In the genomic region with DNA sequence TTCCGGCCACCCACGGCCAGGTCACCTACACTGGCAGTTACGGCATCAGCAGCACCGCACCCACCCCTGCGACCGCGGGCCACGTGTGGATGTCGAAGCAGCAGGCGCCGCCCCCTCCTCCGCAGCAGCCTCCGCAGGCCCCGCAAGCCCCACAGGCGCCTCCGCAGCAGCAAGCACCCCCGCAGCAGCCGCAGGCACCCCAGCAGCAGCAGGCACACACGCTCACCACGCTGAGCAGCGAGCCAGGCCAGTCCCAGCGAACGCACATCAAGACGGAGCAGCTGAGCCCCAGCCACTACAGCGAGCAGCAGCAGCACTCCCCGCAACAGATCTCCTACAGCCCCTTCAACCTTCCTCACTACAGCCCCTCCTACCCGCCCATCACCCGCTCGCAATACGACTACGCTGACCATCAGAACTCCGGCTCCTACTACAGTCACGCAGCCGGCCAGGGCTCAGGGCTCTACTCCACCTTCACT, we compare ENCODE assay signal across 9 mouse cellular contexts. TPM values are rescaled to one million over a fixed set of nuclear protein-coding genes. Genes with fewer than 3 reads are reported as not detected.
A peak's percentile ranks its signal among the peaks of the same experiment; 100 is the strongest.
DNase-seq lines count a peak whose midpoint lies in the region; ATAC-seq and TF ChIP-seq lines count a peak whose summit lies in the region.
"Had no signal": no experiment of that assay in that cellular context is flagged by ENCODE, and none has a peak within 500 bp of the region (broad histone marks: within the 10 kb centered on the region; RNA-seq: fewer than 3 reads in every experiment).

No protein-coding gene starts in this region.

- 2% methylated on average over 32 of the region's 34 CpGs for WGBS in heart, embryonic 11.5 days (ENCODE audit: insufficient replicate concordance)
- WGBS in forebrain, embryonic 14.5 days = under 1% methylated on average over 34 of the region's 34 CpGs

- peak overlapping the region; percentile 56 for H3K9ac ChIP-seq in heart, embryonic 11.5 days (ENCODE audit: low read depth, low read length)
- no peak overlapping the region for H3K9ac ChIP-seq in ES-E14 (ENCODE audit: insufficient read depth, low read depth, low read length, poor library complexity, severe bottlenecking)
- H3K9ac ChIP-seq in forebrain, embryonic 14.5 days (ENCODE audit: low read length) = peak overlapping the region; percentile 76

- H3K79me2 ChIP-seq in myocyte (ENCODE audit: control insufficient read depth, insufficient read depth) = peaks cover 38% of the 10 kb centered on the region

- in situ Hi-C loops in ES-E14 (cut with MboI; ENCODE audit: low sequenced_read_pairs in 2 of 2, unreplicated experiment in 2 of 2) = loop anchor here (25.0 kb wide), 1 partner anchor 377 kb away; no protein-coding TSS in a partner anchor

- peaks cover 46% of the 10 kb centered on the region for H3K27me3 ChIP-seq in heart, embryonic 11.5 days (ENCODE audit: control insufficient read depth, insufficient read depth, low read length)
- no peaks in the 10 kb centered on the region for H3K27me3 ChIP-seq in forebrain, embryonic 14.5 days (replicated peaks; ENCODE audit: control insufficient read depth, insufficient read depth, low read length)
- no peaks in the 10 kb centered on the region for H3K27me3 ChIP-seq in myocyte (ENCODE audit: control insufficient read depth, insufficient read depth, insufficient read length)
- H3K27me3 ChIP-seq: Patski had no signal

- peaks cover 10% of the 10 kb centered on the region; the same call in 1 of the 2 replicates for H3K4me1 ChIP-seq in heart, embryonic 11.5 days (ENCODE audit: control insufficient read depth, insufficient read depth, low read length)
- H3K4me1 ChIP-seq in ES-E14 (ENCODE audit: control insufficient read depth in 2 of 2, insufficient read depth in 2 of 2, low read length in 2 of 2, poor library complexity in 1 of 2) = peaks cover 0 to 8% of the 10 kb centered on the region in 2 experiments; a peak in 1 of 4 replicates
- peaks cover 26% of the 10 kb centered on the region for H3K4me1 ChIP-seq in forebrain, embryonic 14.5 days (ENCODE audit: control insufficient read depth, insufficient read depth, low read length)

- H3K36me3 ChIP-seq in heart, embryonic 11.5 days (ENCODE audit: control insufficient read depth, insufficient read depth, low read length) = no peaks in the 10 kb centered on the region
- H3K36me3 ChIP-seq in ES-E14 (ENCODE audit: control insufficient read depth, insufficient read depth, low read length, poor library complexity, severe bottlenecking) (no peaks in the 10 kb centered on the region), myocyte (ENCODE audit: control insufficient read depth, insufficient read depth) (peaks cover 23% of the 10 kb centered on the region)
- H3K36me3 ChIP-seq in forebrain, embryonic 14.5 days (ENCODE audit: control insufficient read depth, insufficient read depth, low read length) = peaks cover 11% of the 10 kb centered on the region

- no peak for ATAC-seq in heart, embryonic 11.5 days (replicated peaks; ENCODE audit: insufficient number of reproducible peaks, low FRiP score, low TSS enrichment)
- peak; percentile 18; the same call in 1 of the 2 replicates for ATAC-seq in forebrain, embryonic 14.5 days
- ATAC-seq: Patski had no signal

- no peak overlapping the region for H3K27ac ChIP-seq in heart, embryonic 11.5 days (ENCODE audit: low read depth, low read length)
- H3K27ac ChIP-seq in ES-E14 (ENCODE audit: insufficient read depth, low read depth, low read length, poor library complexity, severe bottlenecking) = no peak overlapping the region
- H3K27ac ChIP-seq in forebrain, embryonic 14.5 days (ENCODE audit: low read depth, low read length) = peak overlapping the region; percentile 80

- intact Hi-C loops in left cerebral cortex, postnatal 36 days (cut with DNase I) = loop anchor here (5.0 to 10.0 kb wide), 4 partner anchors 190 to 880 kb away; no protein-coding TSS in a partner anchor

- peak overlapping the region; percentile 63 for H3K4me3 ChIP-seq in heart, embryonic 11.5 days (ENCODE audit: low read depth, low read length)
- H3K4me3 ChIP-seq in ES-E14 (ENCODE audit: insufficient read depth in 1 of 2, low read depth in 1 of 2, low read length in 2 of 2, poor library complexity in 1 of 2, severe bottlenecking in 1 of 2) (peak overlapping the region; percentile 51 to 56; a peak in 3 of 4 replicates), myocyte (no peak overlapping the region)
- peak overlapping the region; percentile 81 for H3K4me3 ChIP-seq in forebrain, embryonic 14.5 days (ENCODE audit: low read depth, low read length)

- peak overlapping the region; percentile 87 for H3K4me2 ChIP-seq in heart, embryonic 11.5 days
- H3K4me2 ChIP-seq in forebrain, embryonic 14.5 days (ENCODE audit: low read length) = peak overlapping the region; percentile 98
- H3K4me2 ChIP-seq in myocyte (ENCODE audit: low read depth) = no peak overlapping the region

- H3ac ChIP-seq in myocyte (ENCODE audit: control insufficient read depth, insufficient read length) = no peak overlapping the region

- DNase-seq in heart, adult 11 months = no peak
- DNase-seq in ES-E14 (ENCODE audit: low read depth, low spot score) = no peak
- DNase-seq in forebrain, embryonic 14.5 days (ENCODE audit: low spot score) = peak; percentile 73
- DNase-seq in left cerebral cortex, postnatal 36 days (ENCODE audit: low spot score in 2 of 2) = peak; percentile 51 to 58
- DNase-seq in T-cell, adult 2 months (ENCODE audit: low spot score) = no peak
- no peak for DNase-seq in adrenal gland, adult 2 months

- no peak for TF ChIP-seq POLR2A in myocyte (IDR thresholded peaks at IDR 0.05; ENCODE audit: insufficient read length, low read depth)

- no peaks in the 10 kb centered on the region for H3K9me3 ChIP-seq in heart, embryonic 11.5 days (replicated peaks; ENCODE audit: control insufficient read depth, low read length)
- no peaks in the 10 kb centered on the region for H3K9me3 ChIP-seq in ES-E14 (ENCODE audit: control insufficient read depth, insufficient read depth, low read depth, low read length)
- H3K9me3 ChIP-seq in forebrain, embryonic 14.5 days (replicated peaks; ENCODE audit: control insufficient read depth, low read length) = no peaks in the 10 kb centered on the region

TF ChIP-seq in ES-E14, 5 proteins besides CTCF, POLR2A, EP300 and RAD21:
- no peak for TF ChIP-seq CHD2 (IDR thresholded peaks at IDR 0.05; ENCODE audit: low read depth, low read length)
- TF ChIP-seq ZC3H11A (IDR thresholded peaks at IDR 0.05; ENCODE audit: borderline replicate concordance, low read depth, low read length) = no peak
- no peak for TF ChIP-seq HCFC1 (IDR thresholded peaks at IDR 0.05; ENCODE audit: borderline replicate concordance, insufficient read depth, low read length)
- no peak for TF ChIP-seq MAFK (IDR thresholded peaks at IDR 0.05; ENCODE audit: insufficient read depth, low read depth, low read length)
- TF ChIP-seq ZNF384 (IDR thresholded peaks at IDR 0.05; ENCODE audit: low read depth, low read length) = no peak
TF ChIP-seq in ES-E14: peak in this region for 0.

TF ChIP-seq in myocyte, 11 proteins besides CTCF, POLR2A, EP300 and RAD21:
- TF ChIP-seq MAX (IDR thresholded peaks at IDR 0.05; ENCODE audit: low read depth) (no peak), REST (IDR thresholded peaks at IDR 0.05; ENCODE audit: insufficient read depth, insufficient read length) (no peak), POLR2AphosphoS2 (IDR thresholded peaks at IDR 0.05; ENCODE audit: insufficient read length, low read depth) (peak; percentile 64), MYOD1 (IDR thresholded peaks at IDR 0.05; ENCODE audit: control insufficient read depth in 1 of 3, insufficient read length in 2 of 3, low read depth in 2 of 3) (no peak), USF1 (IDR thresholded peaks at IDR 0.05; ENCODE audit: low read depth) (no peak)

RNA-seq across cellular contexts. Expression of gene Sox9, which starts 2.9 kb away (rescaled TPM):
- 42.6 and 44.3 TPM in 2 replicates for polyA plus RNA-seq in heart, embryonic 11.5 days (2014; fragmentation: Nextera tagmentation; extraction: Ambion mirVana)
- 0.11 and 0.27 TPM in 2 replicates for total RNA-seq in ES-E14 (2012; rRNA removed)
- 43.6 and 49.4 TPM in 2 replicates for polyA plus RNA-seq in forebrain, embryonic 14.5 days (2014; fragmentation: Nextera tagmentation; extraction: Ambion mirVana)
- total RNA-seq in left cerebral cortex, postnatal 36 days (2021) = 10 to 100 TPM; 24.0 to 24.4 TPM
- polyA plus RNA-seq in myocyte (2012; fragmentation: generic; extraction: Trizol) = 17.9 TPM
- total RNA-seq in adrenal gland, adult 2 months (2021) = 1 to 10 TPM; 2.0 to 4.2 TPM
- polyA plus RNA-seq in adrenal gland, adult 2 months (2012; rRNA removed) = 2.9 and 4.0 TPM in 2 replicates

Comparison
In these comparisons a context has a peak if more than half of its experiments do, and no peak if none do; other contexts are left out.
1. DNase-seq: peak in forebrain, embryonic 14.5 days (single experiment) and left cerebral cortex, postnatal 36 days (2 of 2); none in heart, adult 11 months (single experiment), ES-E14 (single experiment), T-cell, adult 2 months (single experiment) and adrenal gland, adult 2 months (single experiment).